Mouse (Mus musculus): ENCODE measurements at regions not wholly inside any gene's neighbourhood (a gene's known extent, or its start where the extent isn't known, plus 50 kb on each side); places are given as distances from the start of the nearest gene placed in this dataset.

GRCm38 (mm10) chr7:68682318-68682728 lies 66.7 kb downstream of the Arrdc4 start:
- TF ChIP-seq CTCF (IDR thresholded peaks at IDR 0.05; ENCODE audit: low read depth, low read length) (no peak), EP300 (IDR thresholded peaks at IDR 0.05; ENCODE audit: insufficient read depth, low read depth, low read length) (no peak), POLR2A (IDR thresholded peaks at IDR 0.05; ENCODE audit: insufficient read depth, low read length) (no peak)

Data from ES-Bruce4 (cell line).